Mouse (Mus musculus): ENCODE data around the gene Cox19.

DNA sequence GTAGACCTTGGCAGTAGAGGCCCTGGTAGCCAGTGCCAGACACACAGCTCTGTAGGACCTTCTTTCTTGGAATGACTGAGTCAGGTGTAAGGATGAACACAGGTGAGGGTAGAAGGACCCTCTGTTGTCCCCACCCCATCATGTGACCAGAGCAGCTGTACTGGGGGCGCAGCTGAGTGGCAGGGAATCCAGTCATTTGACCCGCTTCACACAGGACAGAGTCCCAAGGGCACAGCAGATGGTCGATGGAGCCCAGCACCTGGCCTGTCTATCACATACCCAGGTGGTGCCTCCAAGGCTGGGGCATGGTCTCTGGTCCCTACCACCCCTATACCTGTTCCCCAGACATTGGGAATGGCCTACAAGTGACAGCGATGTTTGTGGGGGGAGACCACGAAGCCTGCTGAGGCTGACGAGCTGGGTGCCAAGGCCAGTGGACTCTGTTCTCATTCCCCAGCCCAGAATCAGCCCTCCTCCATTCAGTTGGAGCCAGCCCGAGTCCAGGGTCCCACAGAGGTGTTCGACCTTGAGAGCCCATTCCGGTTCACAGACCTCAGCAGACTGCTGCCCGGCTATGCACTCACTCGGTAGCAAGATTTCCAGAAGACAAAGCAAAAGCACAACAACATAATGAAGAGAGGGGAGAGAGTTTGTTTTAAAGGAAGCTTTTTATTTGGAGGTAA is 17.6 kb upstream of the Cox19 start:
- TF ChIP-seq TCF12 (IDR thresholded peaks at IDR 0.05; ENCODE audit: insufficient read depth, poor library complexity, severe bottlenecking), result peak; percentile 77
- TF ChIP-seq POLR2A (IDR thresholded peaks at IDR 0.05; ENCODE audit: insufficient read length, low read depth), result no peak
- TF ChIP-seq MAX (IDR thresholded peaks at IDR 0.05; ENCODE audit: low read depth), result no peak
- TF ChIP-seq POLR2AphosphoS2 (IDR thresholded peaks at IDR 0.05; ENCODE audit: insufficient read length, low read depth), result no peak
- peak; percentile 17 to 97 (median 89) for TF ChIP-seq MYOG (IDR thresholded peaks at IDR 0.05; ENCODE audit: control insufficient read depth in 1 of 3, insufficient read depth in 1 of 3, insufficient read length in 2 of 3, low read depth in 2 of 3)
- TF ChIP-seq REST (IDR thresholded peaks at IDR 0.05; ENCODE audit: insufficient read depth, insufficient read length), result no peak
- no peak for TF ChIP-seq SRF (IDR thresholded peaks at IDR 0.05; ENCODE audit: control insufficient read depth, insufficient read length, low read depth)
- no peak for TF ChIP-seq E2F4 (IDR thresholded peaks at IDR 0.05; ENCODE audit: insufficient read depth)
- peak; percentile 58 for TF ChIP-seq USF1 (IDR thresholded peaks at IDR 0.05; ENCODE audit: low read depth)

All from myocyte (in vitro differentiated cells).